In genomic region chr6:78277993-78278715, GRCm38 (mm10) we compare ENCODE assay signal across 10 mouse cellular contexts.
DNase-seq lines count a peak whose midpoint lies in the region; ATAC-seq and TF ChIP-seq lines count a peak whose summit lies in the region.
"Had no signal": no experiment of that assay in that cellular context is flagged by ENCODE, and none has a peak within 500 bp of the region (broad histone marks: within the 10 kb centered on the region; RNA-seq: fewer than 3 reads in every experiment).

No protein-coding gene starts in this region.

- WGBS in midbrain, embryonic 13.5 days: 59% methylated on average over 6 of the region's 6 CpGs
- 74% methylated on average over 6 of the region's 6 CpGs for WGBS in midbrain, embryonic 11.5 days
- 49% methylated on average over 6 of the region's 6 CpGs for WGBS in hindbrain, embryonic 13.5 days
- 43% methylated on average over 6 of the region's 6 CpGs for WGBS in neural tube, embryonic 14.5 days
- WGBS in stomach, postnatal 0 days: 56% methylated on average over 6 of the region's 6 CpGs

- H3K4me1 ChIP-seq in midbrain, embryonic 13.5 days (replicated peaks): peaks cover 7% of the 10 kb centered on the region; the same call in 1 of the 2 replicates
- no peaks in the 10 kb centered on the region for H3K4me1 ChIP-seq in midbrain, embryonic 11.5 days (ENCODE audit: control insufficient read depth, insufficient read depth, low read length)
- H3K4me1 ChIP-seq in hindbrain, embryonic 13.5 days (replicated peaks): 0 out of 2 replicates have a peak, but pooled peaks cover 8% of the 10 kb centered on the region
- no peaks in the 10 kb centered on the region for H3K4me1 ChIP-seq in neural tube, embryonic 14.5 days (ENCODE audit: control insufficient read depth, insufficient read depth, low read length)
- H3K4me1 ChIP-seq in stomach, postnatal 0 days (replicated peaks; ENCODE audit: control insufficient read depth, insufficient read depth): no peaks in the 10 kb centered on the region

- no peak for TF ChIP-seq CTCF in stomach, postnatal 0 days (IDR thresholded peaks at IDR 0.05; ENCODE audit: low read depth)

- H3K4me2 ChIP-seq in midbrain, embryonic 13.5 days (replicated peaks): no peak overlapping the region
- H3K4me2 ChIP-seq in midbrain, embryonic 11.5 days: no peak overlapping the region
- no peak overlapping the region for H3K4me2 ChIP-seq in hindbrain, embryonic 13.5 days
- no peak overlapping the region for H3K4me2 ChIP-seq in neural tube, embryonic 14.5 days (ENCODE audit: low read depth, low read length)
- H3K4me2 ChIP-seq in stomach, postnatal 0 days (replicated peaks; ENCODE audit: low read depth): no peak overlapping the region

- intact Hi-C loops in heart, postnatal 36 days (cut with DNase I): no loop called here

- no peaks in the 10 kb centered on the region for H3K27me3 ChIP-seq in midbrain, embryonic 13.5 days
- no peaks in the 10 kb centered on the region for H3K27me3 ChIP-seq in midbrain, embryonic 11.5 days (ENCODE audit: control insufficient read depth, insufficient read depth, low read length)
- no peaks in the 10 kb centered on the region for H3K27me3 ChIP-seq in hindbrain, embryonic 13.5 days
- no peaks in the 10 kb centered on the region for H3K27me3 ChIP-seq in neural tube, embryonic 14.5 days (ENCODE audit: control insufficient read depth, insufficient read depth, low read length)
- no peaks in the 10 kb centered on the region for H3K27me3 ChIP-seq in stomach, postnatal 0 days (ENCODE audit: control insufficient read depth, insufficient read depth, low read length)
- H3K27me3 ChIP-seq: Patski had no signal

- peak; percentile 18 for DNase-seq in adrenal gland, postnatal 14 days
- no peak for DNase-seq in adrenal gland, postnatal 4 days (ENCODE audit: low spot score in 2 of 2)
- no peak for DNase-seq in midbrain, embryonic 11.5 days (ENCODE audit: low spot score, missing footprints)
- no peak for DNase-seq in heart, postnatal 36 days
- DNase-seq in stomach, postnatal 0 days (ENCODE audit: low spot score): no peak

- peak; percentile 67 for ATAC-seq in midbrain, embryonic 13.5 days
- ATAC-seq in midbrain, embryonic 11.5 days (ENCODE audit: low FRiP score): no peak
- peak; percentile 80 for ATAC-seq in hindbrain, embryonic 13.5 days (ENCODE audit: low FRiP score)
- peak; percentile 68 for ATAC-seq in neural tube, embryonic 14.5 days (ENCODE audit: low read depth)
- ATAC-seq in stomach, postnatal 0 days (ENCODE audit: low FRiP score, low TSS enrichment): no peak
- ATAC-seq: Patski had no signal

- H3K27ac ChIP-seq in midbrain, embryonic 13.5 days: no peak overlapping the region
- no peak overlapping the region for H3K27ac ChIP-seq in midbrain, embryonic 11.5 days (ENCODE audit: low read depth, low read length)
- 0 out of 2 replicates have a peak overlapping the region, but pooled peaks have one; percentile 15 for H3K27ac ChIP-seq in hindbrain, embryonic 13.5 days
- H3K27ac ChIP-seq in neural tube, embryonic 14.5 days (ENCODE audit: low read depth, low read length): no peak overlapping the region
- H3K27ac ChIP-seq in stomach, postnatal 0 days (replicated peaks): no peak overlapping the region
- H3K27ac ChIP-seq: macrophage had no signal

- no peak for TF ChIP-seq EP300 in stomach, postnatal 0 days (optimal IDR thresholded peaks at IDR 0.05)

- H3K4me3 ChIP-seq in midbrain, embryonic 13.5 days (replicated peaks): no peak overlapping the region
- no peak overlapping the region for H3K4me3 ChIP-seq in midbrain, embryonic 11.5 days (ENCODE audit: low read depth, low read length)
- H3K4me3 ChIP-seq in hindbrain, embryonic 13.5 days: no peak overlapping the region
- no peak overlapping the region for H3K4me3 ChIP-seq in neural tube, embryonic 14.5 days (ENCODE audit: low read depth, low read length)
- no peak overlapping the region for H3K4me3 ChIP-seq in stomach, postnatal 0 days (ENCODE audit: low read depth, low read length)

- H3K36me3 ChIP-seq in midbrain, embryonic 13.5 days: no peaks in the 10 kb centered on the region
- H3K36me3 ChIP-seq in midbrain, embryonic 11.5 days (ENCODE audit: control insufficient read depth, insufficient read depth, low read length): no peaks in the 10 kb centered on the region
- H3K36me3 ChIP-seq in hindbrain, embryonic 13.5 days: no peaks in the 10 kb centered on the region
- H3K36me3 ChIP-seq in neural tube, embryonic 14.5 days (ENCODE audit: control insufficient read depth, insufficient read depth, low read length): no peaks in the 10 kb centered on the region
- H3K36me3 ChIP-seq in stomach, postnatal 0 days (ENCODE audit: control insufficient read depth, insufficient read depth, low read length): no peaks in the 10 kb centered on the region

- no peak overlapping the region for H3K9ac ChIP-seq in midbrain, embryonic 13.5 days (replicated peaks)
- H3K9ac ChIP-seq in midbrain, embryonic 11.5 days (ENCODE audit: low read length): no peak overlapping the region
- no peak overlapping the region for H3K9ac ChIP-seq in hindbrain, embryonic 13.5 days
- no peak overlapping the region for H3K9ac ChIP-seq in neural tube, embryonic 14.5 days (replicated peaks; ENCODE audit: low read depth, low read length)
- H3K9ac ChIP-seq in stomach, postnatal 0 days (ENCODE audit: low read length): no peak overlapping the region

- H3K9me3 ChIP-seq in midbrain, embryonic 13.5 days: no peaks in the 10 kb centered on the region
- no peaks in the 10 kb centered on the region for H3K9me3 ChIP-seq in midbrain, embryonic 11.5 days (ENCODE audit: control insufficient read depth, low read length)
- no peaks in the 10 kb centered on the region for H3K9me3 ChIP-seq in hindbrain, embryonic 13.5 days
- H3K9me3 ChIP-seq in neural tube, embryonic 14.5 days (ENCODE audit: control insufficient read depth, low read length): no peaks in the 10 kb centered on the region
- H3K9me3 ChIP-seq in stomach, postnatal 0 days (ENCODE audit: control insufficient read depth, low read length): no peaks in the 10 kb centered on the region

Comparison
In these comparisons a context has a peak if more than half of its experiments do, and no peak if none do; other contexts are left out.
1. ATAC-seq: peak in midbrain, embryonic 13.5 days (single experiment), hindbrain, embryonic 13.5 days (single experiment) and neural tube, embryonic 14.5 days (single experiment); none in midbrain, embryonic 11.5 days (single experiment) and stomach, postnatal 0 days (single experiment).